Mouse (Mus musculus): ENCODE measurements around the gene Wdr93. TPM values are rescaled to one million over a fixed set of nuclear protein-coding genes. Genes with fewer than 3 reads are reported as not detected.

Wdr93 gene
- polyA plus RNA-seq, 1 experiment from 2014 or later: 0.07 TPM

- Histone ChIP-seq H3K27me3 (ENCODE audit: control insufficient read depth, insufficient read depth, low read depth, low read length) (no peaks in the 10 kb centered on the region), H3K4me2 (ENCODE audit: low read depth, low read length) (no peak overlapping the region), H3K36me3 (ENCODE audit: control insufficient read depth, insufficient read depth) (peaks cover 2% of the 10 kb centered on the region; the same call in 1 of the 2 replicates), H3K27ac (ENCODE audit: low read length) (no peak overlapping the region), H3K4me1 (ENCODE audit: control insufficient read depth, low read depth, low read length) (no peaks in the 10 kb centered on the region), H3K4me3 (ENCODE audit: low read depth, low read length) (no peak overlapping the region), H3K9ac (ENCODE audit: low read depth, low read length) (no peak overlapping the region), H3K9me3 (replicated peaks; ENCODE audit: control insufficient read depth, low read length) (no peaks in the 10 kb centered on the region)
- WGBS (ENCODE audit: insufficient replicate concordance): 63% methylated on average over 3 of the region's 3 CpGs
- no peak for ATAC-seq (ENCODE audit: low read depth)
Observed at GRCm38 (mm10) chr7:79828341-79828740, 85.4 kb downstream of the Wdr93 start.

GRCm38 (mm10) chr7:79831145-79831544 is 88.2 kb downstream of the Wdr93 start:
- Histone ChIP-seq H3K4me2 (ENCODE audit: low read depth, low read length) (no peak overlapping the region), H3K9me3 (replicated peaks; ENCODE audit: control insufficient read depth, low read length) (no peaks in the 10 kb centered on the region), H3K9ac (ENCODE audit: low read depth, low read length) (no peak overlapping the region), H3K27me3 (ENCODE audit: control insufficient read depth, insufficient read depth, low read depth, low read length) (no peaks in the 10 kb centered on the region), H3K27ac (ENCODE audit: low read length) (no peak overlapping the region), H3K36me3 (ENCODE audit: control insufficient read depth, insufficient read depth) (no peaks in the 10 kb centered on the region), H3K4me3 (ENCODE audit: low read depth, low read length) (no peak overlapping the region), H3K4me1 (ENCODE audit: control insufficient read depth, low read depth, low read length) (no peaks in the 10 kb centered on the region)
- no peak for ATAC-seq (ENCODE audit: low read depth)
- WGBS (ENCODE audit: insufficient replicate concordance): 48% methylated on average over 6 of the region's 6 CpGs

GRCm38 (mm10) chr7:79831585-79831984 is 88.6 kb downstream of the Wdr93 start:
- Histone ChIP-seq H3K27me3 (ENCODE audit: control insufficient read depth, insufficient read depth, low read depth, low read length) (no peaks in the 10 kb centered on the region), H3K9ac (ENCODE audit: low read depth, low read length) (no peak overlapping the region), H3K27ac (ENCODE audit: low read length) (no peak overlapping the region), H3K4me3 (ENCODE audit: low read depth, low read length) (no peak overlapping the region), H3K9me3 (replicated peaks; ENCODE audit: control insufficient read depth, low read length) (no peaks in the 10 kb centered on the region), H3K36me3 (ENCODE audit: control insufficient read depth, insufficient read depth) (no peaks in the 10 kb centered on the region), H3K4me1 (ENCODE audit: control insufficient read depth, low read depth, low read length) (no peaks in the 10 kb centered on the region), H3K4me2 (ENCODE audit: low read depth, low read length) (no peak overlapping the region)
- 61% methylated on average over 6 of the region's 6 CpGs for WGBS (ENCODE audit: insufficient replicate concordance)
- no peak for ATAC-seq (ENCODE audit: low read depth)

- H3K9ac ChIP-seq (ENCODE audit: low read depth, low read length): no peak overlapping the region
- H3K36me3 ChIP-seq (ENCODE audit: control insufficient read depth, insufficient read depth): no peaks in the 10 kb centered on the region
- no peaks in the 10 kb centered on the region for H3K27me3 ChIP-seq (ENCODE audit: control insufficient read depth, insufficient read depth, low read depth, low read length)
- no peaks in the 10 kb centered on the region for H3K9me3 ChIP-seq (replicated peaks; ENCODE audit: control insufficient read depth, low read length)
- no peak overlapping the region for H3K27ac ChIP-seq (ENCODE audit: low read length)
- no peaks in the 10 kb centered on the region for H3K4me1 ChIP-seq (ENCODE audit: control insufficient read depth, low read depth, low read length)
- no peak overlapping the region for H3K4me2 ChIP-seq (ENCODE audit: low read depth, low read length)
- no peak overlapping the region for H3K4me3 ChIP-seq (ENCODE audit: low read depth, low read length)
- no peak for ATAC-seq (ENCODE audit: low read depth)
Observed at GRCm38 (mm10) chr7:79832980-79833379, 90.0 kb downstream of the Wdr93 start.

- H3K4me2 ChIP-seq (ENCODE audit: low read depth, low read length): no peak overlapping the region
- WGBS (ENCODE audit: insufficient replicate concordance): 75% methylated on average over 6 of the region's 6 CpGs
- no peaks in the 10 kb centered on the region for H3K9me3 ChIP-seq (replicated peaks; ENCODE audit: control insufficient read depth, low read length)
- H3K9ac ChIP-seq (ENCODE audit: low read depth, low read length): no peak overlapping the region
- no peak overlapping the region for H3K4me3 ChIP-seq (ENCODE audit: low read depth, low read length)
- H3K4me1 ChIP-seq (ENCODE audit: control insufficient read depth, low read depth, low read length): no peaks in the 10 kb centered on the region
- ATAC-seq (ENCODE audit: low read depth): no peak
- H3K36me3 ChIP-seq (ENCODE audit: control insufficient read depth, insufficient read depth): no peaks in the 10 kb centered on the region
- H3K27ac ChIP-seq (ENCODE audit: low read length): no peak overlapping the region
- H3K27me3 ChIP-seq (ENCODE audit: control insufficient read depth, insufficient read depth, low read depth, low read length): no peaks in the 10 kb centered on the region
Observed at GRCm38 (mm10) chr7:79835196-79835595, 92.2 kb downstream of the Wdr93 start.

Other genes starting within 250 kb of the Wdr93 start
- 0.15 and 0.18 TPM in 2 replicates for gene Rhcg, start 125.5 kb upstream of the Wdr93 start, polyA plus RNA-seq (2015; fragmentation: Nextera tagmentation; extraction: Ambion mirVana)
- 4.7 and 5.5 TPM in 2 replicates for gene Ticrr, start 83.0 kb upstream of the Wdr93 start, polyA plus RNA-seq (2015; fragmentation: Nextera tagmentation; extraction: Ambion mirVana)
- gene Kif7, start 27.4 kb upstream of the Wdr93 start, polyA plus RNA-seq (2015; fragmentation: Nextera tagmentation; extraction: Ambion mirVana): 0.19 and 0.22 TPM in 2 replicates
- gene Plin1, start 10.3 kb upstream of the Wdr93 start, polyA plus RNA-seq (2015; fragmentation: Nextera tagmentation; extraction: Ambion mirVana): not detected in 2 replicates
- gene Pex11a, start within 50 bp of the Wdr93 start, polyA plus RNA-seq (2015; fragmentation: Nextera tagmentation; extraction: Ambion mirVana): 4.5 and 4.9 TPM in 2 replicates
- gene Mesp1, start 50.6 kb downstream of the Wdr93 start, polyA plus RNA-seq (2015; fragmentation: Nextera tagmentation; extraction: Ambion mirVana): 0.09 TPM in 1 of 2 replicates, not detected in the other
- gene Mesp2, start 67.6 kb downstream of the Wdr93 start, polyA plus RNA-seq (2015; fragmentation: Nextera tagmentation; extraction: Ambion mirVana): 0.07 TPM in 1 of 2 replicates, not detected in the other
- gene Anpep, start 117.9 kb downstream of the Wdr93 start, polyA plus RNA-seq (2015; fragmentation: Nextera tagmentation; extraction: Ambion mirVana): 16.8 and 26.6 TPM in 2 replicates
- gene Ap3s2, start 177.5 kb downstream of the Wdr93 start, polyA plus RNA-seq (2015; fragmentation: Nextera tagmentation; extraction: Ambion mirVana): 9.1 and 9.8 TPM in 2 replicates
- gene Arpin, start 192.2 kb downstream of the Wdr93 start, polyA plus RNA-seq (2015; fragmentation: Nextera tagmentation; extraction: Ambion mirVana): 3.1 and 3.2 TPM in 2 replicates